Mouse (Mus musculus) liver, embryonic 15.5 days (tissue): ENCODE data around the gene Rufy3. TPM values are rescaled to one million over a fixed set of nuclear protein-coding genes. Genes with fewer than 3 reads are reported as not detected.

Source experiments
- ATAC-seq: fragments of 200-750 bp; cut with Nextera tagmentation; 2 replicates; pipeline ENCODE4 v1.8.0; 2017; ENCODE audit warnings: moderate number of reproducible peaks, mild to moderate bottlenecking, moderate library complexity; ENCODE audit not compliant: insufficient read depth
- H3K27ac ChIP-seq: fragments of 300-500 bp; sonication (generic); replicated peaks from 2 replicates; pipeline ENCODE4 v1.5.1; 2015; ENCODE audit warnings: mild to moderate bottlenecking, inconsistent platforms
- H3K27me3 ChIP-seq: fragments of 300-500 bp; sonication (generic); 2 replicates; pipeline ENCODE4 v1.6.1; 2015; ENCODE audit warnings: mild to moderate bottlenecking, inconsistent platforms
- H3K36me3 ChIP-seq: fragments of 300-500 bp; sonication (generic); replicated peaks from 2 replicates; pipeline ENCODE4 v1.6.1; 2015; ENCODE audit warnings: moderate library complexity, mild to moderate bottlenecking, inconsistent platforms
- H3K4me1 ChIP-seq: fragments of 300-500 bp; sonication (generic); replicated peaks from 2 replicates; pipeline ENCODE4 v1.6.1; 2015; ENCODE audit warnings: inconsistent platforms
- H3K4me2 ChIP-seq: fragments of 300-500 bp; sonication (generic); 2 replicates; pipeline ENCODE4 v1.6.1; 2015; ENCODE audit warnings: moderate library complexity, mild to moderate bottlenecking, inconsistent platforms
- H3K4me3 ChIP-seq: fragments of 300-500 bp; sonication (generic); replicated peaks from 2 replicates; pipeline ENCODE4 v1.5.1; 2015; ENCODE audit warnings: mild to moderate bottlenecking, inconsistent platforms
- H3K9ac ChIP-seq: fragments of 300-500 bp; sonication (generic); 2 replicates; pipeline ENCODE4 v1.6.1; 2015; ENCODE audit warnings: moderate library complexity, mild to moderate bottlenecking, inconsistent platforms
- H3K9me3 ChIP-seq: fragments of 300-500 bp; sonication (generic); replicated peaks from 2 replicates; pipeline ENCODE4 v1.6.1; 2016; ENCODE audit warnings: inconsistent platforms
- WGBS: fragments of 180-500 bp; shearing (Covaris S2); methylation state at CpG from one replicate; pipeline ENCODE4 v1.1.7; 2015; ENCODE audit warnings: mixed read lengths; ENCODE audit not compliant: insufficient replicate concordance; 5-methylcytosine and 5-hydroxymethylcytosine counted together
- polyA plus RNA-seq: library from polyadenylated mRNA; unstranded; fragments of >200 nt; fragmentation: Nextera tagmentation; extraction: Ambion mirVana; gene quantifications from 2 replicates; pipeline ENCODE4 v1.2.1, GENCODE M21; 2015

Rufy3 gene
- polyA plus RNA-seq, 1 experiment from 2014 or later, result 4.5 TPM

DNA sequence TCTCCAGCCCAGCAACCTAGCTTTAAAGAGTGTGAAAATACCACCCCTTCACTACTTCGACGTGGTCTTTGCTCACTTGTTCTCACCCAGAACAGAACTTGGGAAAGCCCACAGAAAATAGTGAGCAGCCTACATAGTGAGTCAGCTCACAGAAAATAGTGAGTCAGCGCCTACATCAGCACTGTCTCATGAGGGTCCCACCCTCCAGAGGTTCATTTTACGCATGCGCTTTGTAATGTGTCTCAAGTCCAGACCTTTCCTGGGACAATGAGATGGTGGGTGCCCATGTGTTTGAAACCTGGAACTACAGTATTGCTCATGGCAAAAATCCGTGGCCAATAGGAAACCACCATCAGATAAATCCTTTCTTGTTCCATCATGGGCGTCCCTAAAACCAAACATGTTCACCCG, 123.2 kb downstream of the Rufy3 start:
- WGBS, result 54% methylated on average over 8 of the region's 8 CpGs
- ATAC-seq, result no peak

DNA sequence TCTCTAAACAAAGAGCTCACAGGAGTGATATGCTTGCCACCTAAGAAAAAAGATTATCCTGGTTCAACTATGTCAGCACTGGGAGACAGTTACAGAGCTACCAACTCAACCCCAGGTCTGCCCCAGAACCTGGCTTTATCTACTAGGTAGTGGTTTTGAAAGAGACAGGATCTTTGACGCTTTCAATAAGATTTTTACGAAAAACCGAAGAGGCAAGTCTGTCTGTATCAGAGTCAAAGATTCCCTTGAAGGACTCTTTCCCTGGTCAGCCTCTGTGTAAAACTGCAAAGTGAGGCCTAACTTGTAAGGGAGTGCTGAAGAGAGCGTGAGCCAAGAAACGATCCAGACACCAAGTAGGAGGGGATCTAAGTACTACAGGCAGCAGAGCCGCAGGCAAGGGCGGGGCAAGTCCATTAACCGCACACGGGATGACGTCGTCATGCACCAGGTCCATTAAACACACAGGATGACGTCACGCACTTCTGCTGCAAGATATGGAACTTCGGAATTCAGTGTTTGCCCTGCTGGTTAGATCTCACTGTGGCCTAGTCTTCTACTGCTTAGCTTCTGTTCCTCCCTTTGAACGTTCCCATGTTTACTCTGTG, 123.8 kb downstream of the Rufy3 start:
- ATAC-seq, result no peak

More for the DNA sequence above, 123.2 kb downstream of the Rufy3 start:
- no peaks in the 10 kb centered on the region for H3K36me3 ChIP-seq
- no peak overlapping the region for H3K27ac ChIP-seq
- no peak overlapping the region for H3K4me2 ChIP-seq
- H3K4me3 ChIP-seq, result no peak overlapping the region
- peaks cover 15% of the 10 kb centered on the region for H3K4me1 ChIP-seq
- H3K9ac ChIP-seq, result no peak overlapping the region
- no peaks in the 10 kb centered on the region for H3K9me3 ChIP-seq
- peaks cover 39% of the 10 kb centered on the region for H3K27me3 ChIP-seq

GRCm38 (mm10) chr5:88689279-88689938, 124.6 kb downstream of the Rufy3 start:
- no peak overlapping the region for H3K4me3 ChIP-seq
- H3K36me3 ChIP-seq, result no peaks in the 10 kb centered on the region
- H3K4me2 ChIP-seq, result no peak overlapping the region
- 54% methylated on average over 3 of the region's 3 CpGs for WGBS
- peaks cover 15% of the 10 kb centered on the region for H3K4me1 ChIP-seq
- no peak overlapping the region for H3K9ac ChIP-seq
- H3K27me3 ChIP-seq, result peaks cover 25% of the 10 kb centered on the region
- H3K27ac ChIP-seq, result no peak overlapping the region
- ATAC-seq, result no peak
- H3K9me3 ChIP-seq, result no peaks in the 10 kb centered on the region

More for the DNA sequence above, 123.8 kb downstream of the Rufy3 start:
- Histone ChIP-seq H3K36me3 (no peaks in the 10 kb centered on the region), H3K9me3 (no peaks in the 10 kb centered on the region), H3K4me1 (peaks cover 15% of the 10 kb centered on the region), H3K4me3 (no peak overlapping the region), H3K9ac (no peak overlapping the region), H3K4me2 (no peak overlapping the region), H3K27me3 (peaks cover 32% of the 10 kb centered on the region), H3K27ac (no peak overlapping the region)
- WGBS, result 64% methylated on average over 15 of the region's 15 CpGs

- WGBS, result 59% methylated on average over 10 of the region's 10 CpGs
- Histone ChIP-seq H3K27ac (peak overlapping the region; percentile 38), H3K4me1 (peaks cover 15% of the 10 kb centered on the region), H3K27me3 (peaks cover 10% of the 10 kb centered on the region), H3K4me3 (no peak overlapping the region), H3K36me3 (no peaks in the 10 kb centered on the region), H3K4me2 (0 out of 2 replicates have a peak overlapping the region, but pooled peaks have one; percentile 6), H3K9ac (no peak overlapping the region), H3K9me3 (no peaks in the 10 kb centered on the region)
- ATAC-seq, result peak; percentile 51
Measured at GRCm38 (mm10) chr5:88690681-88691505, 126.1 kb downstream of the Rufy3 start.

DNA sequence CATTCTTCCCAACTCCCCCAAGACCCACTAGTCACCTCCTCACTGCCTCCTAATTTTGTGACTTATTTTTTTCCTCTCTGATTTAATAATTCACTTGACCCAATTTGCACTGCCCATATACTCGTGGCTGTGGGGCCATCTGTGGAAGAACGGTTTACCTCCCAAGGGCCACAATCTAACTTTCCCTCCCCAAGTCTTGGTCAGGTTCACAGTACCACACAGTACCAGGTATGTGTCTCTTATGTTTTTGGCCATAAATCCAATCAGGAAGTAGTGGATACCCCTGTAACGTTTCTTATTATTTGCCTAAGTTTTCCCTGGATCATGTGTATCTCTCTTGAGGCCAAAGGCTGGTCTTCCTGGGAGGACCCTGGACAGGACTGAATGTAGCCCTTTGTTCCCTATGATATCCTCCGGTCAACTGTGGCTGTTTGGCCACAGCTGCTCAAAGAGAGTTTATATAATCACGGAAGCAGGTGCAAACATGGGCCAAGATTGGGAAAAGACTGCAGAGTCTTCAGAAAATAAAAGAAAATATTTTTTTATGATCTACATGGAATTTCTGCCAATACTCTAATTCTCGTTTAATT, 126.8 kb downstream of the Rufy3 start:
- Histone ChIP-seq H3K27me3 (peaks cover 7% of the 10 kb centered on the region; the same call in 1 of the 2 replicates), H3K9ac (no peak overlapping the region), H3K4me1 (peaks cover 15% of the 10 kb centered on the region), H3K27ac (peak overlapping the region; percentile 38), H3K4me3 (no peak overlapping the region), H3K36me3 (no peaks in the 10 kb centered on the region), H3K4me2 (0 out of 2 replicates have a peak overlapping the region, but pooled peaks have one; percentile 6), H3K9me3 (no peaks in the 10 kb centered on the region)
- ATAC-seq, result no peak
- WGBS, result 54% methylated on average over 6 of the region's 6 CpGs

DNA sequence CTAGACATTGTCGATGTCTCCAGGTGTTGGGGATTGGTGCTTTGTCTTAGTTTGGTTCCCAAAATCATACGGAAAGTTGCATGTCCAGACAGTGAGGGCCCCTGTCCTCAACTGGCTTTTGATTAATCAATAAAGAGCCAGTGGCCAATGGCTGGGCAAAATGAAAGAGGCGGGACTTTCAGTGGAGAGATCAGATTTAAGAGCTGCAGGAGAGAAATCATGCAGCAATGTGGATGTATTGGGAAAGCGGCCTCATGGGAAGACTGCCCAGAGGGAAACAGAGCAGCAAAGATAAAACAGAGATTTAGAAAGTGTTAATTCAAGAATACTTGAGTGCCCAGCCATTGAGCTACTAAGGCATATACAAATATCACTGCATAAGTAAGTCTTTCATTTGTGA, 127.7 kb downstream of the Rufy3 start:
- no peak for ATAC-seq
- no peaks in the 10 kb centered on the region for H3K36me3 ChIP-seq
- no peaks in the 10 kb centered on the region for H3K27me3 ChIP-seq
- H3K4me2 ChIP-seq, result no peak overlapping the region
- peaks cover 15% of the 10 kb centered on the region for H3K4me1 ChIP-seq
- no peak overlapping the region for H3K27ac ChIP-seq
- H3K9ac ChIP-seq, result no peak overlapping the region
- H3K9me3 ChIP-seq, result no peaks in the 10 kb centered on the region
- WGBS, result 73% methylated on average over 4 of the region's 4 CpGs
- no peak overlapping the region for H3K4me3 ChIP-seq

DNA sequence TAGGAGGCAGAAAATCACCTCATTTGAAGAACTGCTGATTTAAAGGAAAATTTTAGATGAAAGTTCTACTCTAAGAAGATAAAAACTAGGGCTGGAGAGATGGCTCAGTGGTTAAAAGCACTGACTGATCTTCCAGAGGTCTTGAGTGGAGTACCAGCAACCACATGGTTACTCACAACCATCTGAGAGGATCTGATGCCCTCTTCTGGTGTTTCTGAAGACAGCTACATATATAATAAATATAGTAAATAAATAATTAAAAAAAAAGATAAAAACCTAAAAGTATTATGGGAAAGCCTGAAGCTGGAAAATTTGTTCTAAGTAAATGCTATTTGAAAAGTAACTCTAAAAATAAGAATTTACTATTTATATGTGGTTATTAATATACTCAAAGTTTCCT, 128.2 kb downstream of the Rufy3 start:
- Histone ChIP-seq H3K36me3 (no peaks in the 10 kb centered on the region), H3K4me3 (no peak overlapping the region), H3K4me2 (no peak overlapping the region), H3K4me1 (peaks cover 12% of the 10 kb centered on the region), H3K27me3 (no peaks in the 10 kb centered on the region), H3K9ac (no peak overlapping the region), H3K9me3 (no peaks in the 10 kb centered on the region), H3K27ac (no peak overlapping the region)
- ATAC-seq, result no peak

- Histone ChIP-seq H3K4me3 (no peak overlapping the region), H3K9me3 (no peaks in the 10 kb centered on the region), H3K36me3 (no peaks in the 10 kb centered on the region), H3K4me2 (no peak overlapping the region), H3K4me1 (no peaks in the 10 kb centered on the region; the same call in 1 of the 2 replicates), H3K27ac (no peak overlapping the region), H3K27me3 (no peaks in the 10 kb centered on the region), H3K9ac (no peak overlapping the region)
- ATAC-seq, result no peak
- whole genome bisulfite sequencing, result 68% methylated on average over 5 of the region's 5 CpGs
Measured at GRCm38 (mm10) chr5:88697291-88697690, 132.5 kb downstream of the Rufy3 start.

DNA sequence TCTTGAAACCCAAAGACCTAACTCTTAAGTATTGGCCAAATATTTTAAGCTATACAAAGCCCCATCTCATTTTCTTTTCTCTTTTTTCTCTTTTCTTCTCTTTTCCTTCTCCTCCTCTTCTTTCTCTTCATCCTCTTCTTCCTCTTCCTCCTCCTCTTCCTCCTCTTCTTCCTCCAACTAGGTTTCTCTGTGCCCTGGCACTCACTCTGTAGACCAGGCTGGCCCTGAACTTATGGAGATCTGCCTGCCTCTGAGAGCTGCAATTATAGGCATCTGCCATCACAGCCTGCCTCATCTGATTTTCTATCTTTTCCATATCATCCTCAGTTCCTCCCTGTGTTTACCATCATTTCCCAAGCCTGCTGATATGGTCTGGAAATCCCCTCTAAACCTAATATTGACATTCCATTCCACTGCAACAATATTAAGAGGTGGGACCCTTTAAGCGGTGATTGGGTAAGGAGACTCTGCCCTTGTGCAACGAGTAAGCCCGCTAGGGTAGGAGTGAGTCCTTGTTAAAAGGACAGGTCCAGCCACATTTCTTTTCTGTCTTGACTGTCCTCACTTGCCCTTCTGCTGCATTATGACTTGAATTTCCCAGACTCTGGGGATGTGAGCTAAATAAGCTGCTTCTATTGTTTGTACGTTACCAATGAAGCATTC, 134.5 kb downstream of the Rufy3 start:
- Histone ChIP-seq H3K4me1 (no peaks in the 10 kb centered on the region; the same call in 1 of the 2 replicates), H3K4me3 (no peak overlapping the region), H3K4me2 (no peak overlapping the region), H3K9ac (no peak overlapping the region), H3K9me3 (no peaks in the 10 kb centered on the region), H3K36me3 (no peaks in the 10 kb centered on the region), H3K27me3 (no peaks in the 10 kb centered on the region), H3K27ac (no peak overlapping the region)
- WGBS, result 68% methylated on average over 4 of the region's 4 CpGs
- ATAC-seq, result peak; percentile 67
